Mouse (Mus musculus) embryonic facial prominence, embryonic 11.5 days (tissue): ENCODE results near the gene Ptbp3. TPM values are rescaled to one million over a fixed set of nuclear protein-coding genes. Genes with fewer than 3 reads are reported as not detected.

Source experiments
- polyA plus RNA-seq: library from polyadenylated mRNA; unstranded; fragments of >200 nt; fragmentation: Nextera tagmentation; extraction: Ambion mirVana; gene quantifications from 2 replicates; pipeline ENCODE4 v1.2.1, GENCODE M21; 2014

Gene Ptbp3
- polyA plus RNA-seq, 1 experiment from 2014 or later, result 47.0 TPM

Other genes starting within 250 kb of the Ptbp3 start
- 0.84 and 3.0 TPM in 2 replicates for gene Susd1, start 110.7 kb downstream of the Ptbp3 start, polyA plus RNA-seq
- gene Hsdl2, start 32.2 kb upstream of the Ptbp3 start, polyA plus RNA-seq, result 29.9 and 32.2 TPM in 2 replicates
- gene E130308A19Rik, start 76.8 kb upstream of the Ptbp3 start, polyA plus RNA-seq, result 30.5 and 35.6 TPM in 2 replicates